Mouse (Mus musculus) midbrain, postnatal 0 days (tissue): ENCODE data around the gene Aig1. TPM values are rescaled to one million over a fixed set of nuclear protein-coding genes. Genes with fewer than 3 reads are reported as not detected.

Source experiments
- ATAC-seq: fragments of 200-750 bp; cut with Nextera tagmentation; 2 replicates; pipeline ENCODE4 v1.8.0; 2017; ENCODE audit warnings: moderate number of reproducible peaks, mild to moderate bottlenecking, moderate TSS enrichment, moderate library complexity; ENCODE audit not compliant: low FRiP score
- DNase-seq: peaks from one replicate; pipeline ENCODE4 v3.0.0-alpha.2; 2015; ENCODE audit warnings: low spot score
- H3K27ac ChIP-seq: fragments of 300-500 bp; sonication (generic); 2 replicates; pipeline ENCODE4 v1.5.1; 2014; ENCODE audit warnings: low read depth, mild to moderate bottlenecking, low read length, mixed read lengths
- H3K27me3 ChIP-seq: fragments of 300-500 bp; sonication (generic); 2 replicates; pipeline ENCODE4 v1.6.1; 2014; ENCODE audit warnings: low read length, control low read depth, mixed read lengths; ENCODE audit not compliant: insufficient read depth
- H3K36me3 ChIP-seq: fragments of 300-500 bp; sonication (generic); 2 replicates; pipeline ENCODE4 v1.6.1; 2014; ENCODE audit warnings: low read length, control low read depth, mixed read lengths; ENCODE audit not compliant: insufficient read depth
- H3K4me1 ChIP-seq: fragments of 300-500 bp; sonication (generic); 2 replicates; pipeline ENCODE4 v1.6.1; 2014; ENCODE audit warnings: mild to moderate bottlenecking, control low read depth, antibody characterized with exemption, low read length, mixed read lengths; ENCODE audit not compliant: insufficient read depth
- H3K4me2 ChIP-seq: fragments of 300-500 bp; sonication (generic); 2 replicates; pipeline ENCODE4 v1.6.1; 2014; ENCODE audit warnings: low read depth, mild to moderate bottlenecking, low read length, mixed read lengths; ENCODE audit not compliant: poor library complexity, severe bottlenecking
- H3K4me3 ChIP-seq: fragments of 300-500 bp; sonication (generic); 2 replicates; pipeline ENCODE4 v1.5.1; 2014; ENCODE audit warnings: low read depth, mild to moderate bottlenecking, low read length, moderate library complexity
- H3K9ac ChIP-seq: fragments of 300-500 bp; sonication (generic); replicated peaks from 2 replicates; pipeline ENCODE4 v1.6.1; 2014; ENCODE audit warnings: mild to moderate bottlenecking, low read length, moderate library complexity, mixed read lengths; ENCODE audit not compliant: poor library complexity, severe bottlenecking
- H3K9me3 ChIP-seq: fragments of 300-500 bp; sonication (generic); 2 replicates; pipeline ENCODE4 v1.6.1; 2016; ENCODE audit warnings: low read length, control low read depth
- CTCF ChIP-seq: IDR thresholded peaks from 2 replicates; pipeline ENCODE4 v1.5.1; 2016; ENCODE audit warnings: antibody characterized with exemption, mild to moderate bottlenecking
- WGBS: fragments of 180-500 bp; shearing (Covaris S2); extraction: QIAGEN DNeasy Blood & Tissue Kit; methylation state at CpG from one replicate; pipeline ENCODE4 v1.1.7; 2014; 5-methylcytosine and 5-hydroxymethylcytosine counted together
- polyA plus RNA-seq: library from polyadenylated mRNA; unstranded; fragments of >200 nt; fragmentation: Nextera tagmentation; extraction: Ambion mirVana; gene quantifications from 2 replicates; pipeline ENCODE4 v1.2.1, GENCODE M21; 2015
- total RNA-seq: library from RNA; depleted of rRNA; stranded (reverse); fragments of >200 nt; gene quantifications from 2 replicates; pipeline ENCODE4 v1.2.3, GENCODE M21; 2014

Aig1 gene
- total and polyA plus RNA-seq, 2 experiments from 2014 or later, result 101 to 103 TPM

DNA sequence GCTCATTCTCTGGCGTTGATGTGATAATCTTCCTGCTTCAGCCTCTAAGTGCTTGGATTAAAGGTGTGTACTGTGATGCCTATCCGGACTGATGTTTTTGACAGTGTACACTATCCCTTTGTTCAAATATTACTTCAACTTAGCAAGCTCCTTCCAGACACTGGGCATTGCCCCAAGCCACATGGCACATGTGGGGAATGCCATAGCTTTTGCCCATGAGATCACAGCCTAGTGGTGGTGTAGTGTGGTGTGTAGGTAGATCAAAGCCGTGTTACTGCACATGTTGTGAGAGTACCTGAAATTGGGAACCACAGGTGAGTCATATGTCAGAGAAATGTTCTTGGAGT is 193.8 kb downstream of the Aig1 start:
- Histone ChIP-seq H3K4me2 (no peak overlapping the region), H3K27me3 (no peaks in the 10 kb centered on the region), H3K4me1 (no peaks in the 10 kb centered on the region), H3K9ac (no peak overlapping the region), H3K9me3 (no peaks in the 10 kb centered on the region), H3K27ac (no peak overlapping the region), H3K4me3 (no peak overlapping the region), H3K36me3 (no peaks in the 10 kb centered on the region; the same call in 1 of the 2 replicates)
- DNase-seq (no peak), ATAC-seq (no peak)
- TF ChIP-seq CTCF, result no peak
- WGBS, result 70% methylated on average over 3 of the region's 3 CpGs

GRCm38 (mm10) chr10:13674304-13675032 is 194.3 kb downstream of the Aig1 start:
- DNase-seq, result no peak
- H3K9me3 ChIP-seq, result no peaks in the 10 kb centered on the region
- TF ChIP-seq CTCF, result no peak
- no peak for ATAC-seq
- H3K36me3 ChIP-seq, result no peaks in the 10 kb centered on the region; the same call in 1 of the 2 replicates
- H3K4me3 ChIP-seq, result no peak overlapping the region
- H3K9ac ChIP-seq, result no peak overlapping the region
- no peak overlapping the region for H3K4me2 ChIP-seq
- WGBS, result 62% methylated on average over 7 of the region's 7 CpGs
- H3K27ac ChIP-seq, result no peak overlapping the region
- no peaks in the 10 kb centered on the region for H3K27me3 ChIP-seq
- no peaks in the 10 kb centered on the region for H3K4me1 ChIP-seq

DNA sequence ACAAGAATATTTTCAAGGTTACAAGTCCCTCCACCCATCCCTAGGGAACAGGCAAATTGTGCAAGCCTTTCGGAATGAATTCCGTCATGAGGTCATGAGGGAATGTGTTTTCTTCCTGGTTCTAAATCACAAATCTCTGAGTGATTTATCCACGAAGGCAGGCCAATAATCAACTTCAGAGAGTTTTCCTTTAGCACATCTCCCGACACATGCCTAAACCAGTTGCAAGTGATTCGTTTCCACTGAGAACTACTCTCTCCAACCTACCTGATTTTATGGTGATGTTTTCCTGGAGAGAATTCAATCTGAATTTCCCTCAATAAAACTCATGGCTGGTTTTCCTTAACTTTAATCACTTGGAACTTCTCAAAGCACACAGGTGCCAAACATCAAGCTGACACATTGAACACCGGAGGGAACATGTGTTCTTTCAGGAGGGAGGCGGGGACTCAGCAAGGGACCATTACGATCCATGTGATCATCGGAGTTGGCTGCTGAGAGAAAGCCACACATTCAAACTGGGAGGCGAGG is 201.5 kb downstream of the Aig1 start:
- no peak overlapping the region for H3K27ac ChIP-seq
- WGBS, result 87% methylated on average over 10 of the region's 10 CpGs
- no peaks in the 10 kb centered on the region for H3K36me3 ChIP-seq
- H3K4me2 ChIP-seq, result no peak overlapping the region
- H3K9ac ChIP-seq, result no peak overlapping the region
- DNase-seq (no peak), ATAC-seq (no peak)
- TF ChIP-seq CTCF, result no peak
- no peaks in the 10 kb centered on the region for H3K4me1 ChIP-seq
- H3K9me3 ChIP-seq, result no peaks in the 10 kb centered on the region
- H3K27me3 ChIP-seq, result no peaks in the 10 kb centered on the region
- no peak overlapping the region for H3K4me3 ChIP-seq

DNA sequence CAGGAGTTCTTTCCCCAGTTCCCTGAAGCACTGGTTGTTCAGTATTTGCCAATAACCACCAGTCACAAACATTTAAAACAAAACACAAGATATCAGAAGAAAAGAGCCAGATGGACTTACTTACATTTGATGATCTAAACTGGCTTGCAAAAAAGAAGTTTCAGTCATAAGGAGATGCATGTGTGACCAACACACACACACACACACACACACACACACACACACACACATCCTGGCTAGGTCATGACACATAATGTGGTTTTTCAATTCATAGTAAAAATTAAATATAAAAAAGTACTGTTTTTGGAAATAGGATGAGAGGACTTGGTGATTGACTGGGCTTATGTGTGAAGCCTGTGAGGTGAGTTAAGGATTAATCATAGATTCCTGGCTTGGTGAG is 205.3 kb downstream of the Aig1 start:
- no peak overlapping the region for H3K4me3 ChIP-seq

DNA sequence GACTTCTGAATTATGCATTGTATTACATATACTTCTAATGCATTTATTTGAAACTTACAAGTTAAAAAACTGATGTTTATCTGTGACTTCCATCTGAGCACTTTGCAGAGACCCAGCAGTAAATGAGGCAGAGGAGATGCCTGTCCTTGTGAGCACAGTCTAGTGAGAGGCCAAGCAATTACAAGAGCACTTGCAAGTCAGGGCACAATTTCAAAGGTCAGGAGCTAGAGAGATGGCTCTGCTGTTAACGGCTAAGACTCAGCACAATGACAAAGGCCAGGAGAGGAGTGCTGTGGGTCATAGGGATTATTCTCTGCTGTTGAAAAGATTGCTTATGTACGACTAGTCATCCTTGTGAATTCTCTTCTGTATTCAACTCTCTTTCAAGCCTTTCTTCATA is 209.0 kb downstream of the Aig1 start:
- Histone ChIP-seq H3K4me1 (no peaks in the 10 kb centered on the region), H3K4me3 (no peak overlapping the region), H3K9me3 (no peaks in the 10 kb centered on the region), H3K9ac (no peak overlapping the region), H3K27me3 (no peaks in the 10 kb centered on the region), H3K4me2 (no peak overlapping the region), H3K36me3 (no peaks in the 10 kb centered on the region), H3K27ac (no peak overlapping the region)
- no peak for TF ChIP-seq CTCF
- WGBS, result 22% methylated on average over 2 of the region's 2 CpGs
- no peak for DNase-seq
- no peak for ATAC-seq

More for the DNA sequence above, 205.3 kb downstream of the Aig1 start:
- no peaks in the 10 kb centered on the region for H3K9me3 ChIP-seq
- no peak overlapping the region for H3K9ac ChIP-seq
- H3K4me2 ChIP-seq, result no peak overlapping the region
- no peak for ATAC-seq
- no peaks in the 10 kb centered on the region for H3K27me3 ChIP-seq
- TF ChIP-seq CTCF, result no peak
- H3K4me1 ChIP-seq, result no peaks in the 10 kb centered on the region
- no peak for DNase-seq
- no peak overlapping the region for H3K27ac ChIP-seq
- H3K36me3 ChIP-seq, result no peaks in the 10 kb centered on the region

- Histone ChIP-seq H3K4me1 (no peaks in the 10 kb centered on the region), H3K9me3 (no peaks in the 10 kb centered on the region), H3K36me3 (no peaks in the 10 kb centered on the region), H3K9ac (no peak overlapping the region), H3K4me2 (no peak overlapping the region), H3K4me3 (no peak overlapping the region), H3K27ac (no peak overlapping the region), H3K27me3 (no peaks in the 10 kb centered on the region)
- no peak for TF ChIP-seq CTCF
- no peak for DNase-seq
- no peak for ATAC-seq
- 75% methylated on average over 10 of the region's 10 CpGs for WGBS
Observed at GRCm38 (mm10) chr10:13653739-13654462, 214.9 kb downstream of the Aig1 start.
